Mouse (Mus musculus) retina, embryonic 14.5 days (tissue): ENCODE data around the gene Rnf111.

Experiments used
- DNase-seq: peaks from one replicate; pipeline ENCODE4 v3.0.0-alpha.2; 2015; ENCODE audit warnings: low spot score

Rnf111 gene

GRCm38 (mm10) chr9:70395617-70396016 is 107.9 kb downstream of the Rnf111 start:
- DNase-seq: peak; percentile 26

GRCm38 (mm10) chr9:70392563-70392907 is 111.0 kb downstream of the Rnf111 start:
- DNase-seq: peak; percentile 79

GRCm38 (mm10) chr9:70391660-70392562 is 111.6 kb downstream of the Rnf111 start:
- DNase-seq: no peak

- DNase-seq: no peak
Measured at GRCm38 (mm10) chr9:70391042-70391441, 112.5 kb downstream of the Rnf111 start.

GRCm38 (mm10) chr9:70389548-70389947 is 114.0 kb downstream of the Rnf111 start:
- DNase-seq: no peak

- DNase-seq: no peak
Measured at GRCm38 (mm10) chr9:70387410-70388119, 116.0 kb downstream of the Rnf111 start.

- DNase-seq: no peak
Measured at GRCm38 (mm10) chr9:70384958-70385728, 118.4 kb downstream of the Rnf111 start.

GRCm38 (mm10) chr9:70384494-70384893 is 119.0 kb downstream of the Rnf111 start:
- no peak for DNase-seq

- DNase-seq: no peak
Measured at GRCm38 (mm10) chr9:70383750-70384149, 119.8 kb downstream of the Rnf111 start.

- no peak for DNase-seq
Measured at GRCm38 (mm10) chr9:70382091-70382490, 121.4 kb downstream of the Rnf111 start.

- DNase-seq: no peak
Measured at GRCm38 (mm10) chr9:70379502-70380467, 123.7 kb downstream of the Rnf111 start.
